Mouse (Mus musculus) heart, postnatal 0 days (tissue): Measurements from ENCODE around the gene Mrps26.

ENCODE experiments used
- CTCF ChIP-seq: IDR thresholded peaks from 2 replicates; pipeline ENCODE4 v1.5.1; 2016; ENCODE audit warnings: antibody characterized with exemption, control low read depth, low read depth
- EP300 ChIP-seq: IDR thresholded peaks from 2 replicates; pipeline ENCODE4 v1.6.1; 2016; ENCODE audit warnings: antibody characterized with exemption, low read depth

- TF ChIP-seq CTCF (no peak), EP300 (no peak)
Measured at GRCm38 (mm10) chr2:130529290-130529689, 34.3 kb upstream of the Mrps26 start.
